8 mouse cellular contexts compared by ENCODE assay signal in genomic region chr9:105053812-105054211, GRCm38 (mm10). TPM values are rescaled to one million over a fixed set of nuclear protein-coding genes. Genes with fewer than 3 reads are reported as not detected.
DNase-seq lines count a peak whose midpoint lies in the region; ATAC-seq and TF ChIP-seq lines count a peak whose summit lies in the region.

No protein-coding gene starts in this region.

- no peak for ATAC-seq in hindbrain, embryonic 11.5 days (ENCODE audit: low FRiP score)

- no peak for TF ChIP-seq EP300 in MEL (IDR thresholded peaks at IDR 0.05; ENCODE audit: low read depth in 1 of 2, low read length in 2 of 2)

- H3K9me3 ChIP-seq in heart, embryonic 10.5 days = no peaks in the 10 kb centered on the region
- no peaks in the 10 kb centered on the region for H3K9me3 ChIP-seq in MEL (replicated peaks; ENCODE audit: insufficient read depth, low read length)
- no peaks in the 10 kb centered on the region for H3K9me3 ChIP-seq in hindbrain, embryonic 11.5 days (ENCODE audit: control insufficient read depth, low read length)
- no peaks in the 10 kb centered on the region for H3K9me3 ChIP-seq in midbrain, embryonic 10.5 days (replicated peaks)

- no peak for DNase-seq in heart, embryonic 10.5 days (ENCODE audit: low spot score)
- no peak for DNase-seq in heart, postnatal 36 days
- DNase-seq in MEL (ENCODE audit: low read depth, low spot score) = no peak
- DNase-seq in hindbrain, embryonic 11.5 days (ENCODE audit: low spot score) = no peak
- no peak for DNase-seq in midbrain, embryonic 10.5 days (ENCODE audit: low spot score)
- no peak for DNase-seq in layer of hippocampus, adult 11-12 months (ENCODE audit: low spot score)
- no peak for DNase-seq in thymus, postnatal 14 days
- DNase-seq in right cerebral cortex, adult 18-20 months = no peak

- peak overlapping the region; percentile 100 for H3K9ac ChIP-seq in MEL (ENCODE audit: control insufficient read depth, low read depth, low read length, poor library complexity, severe bottlenecking)
- peak overlapping the region; percentile 98 for H3K9ac ChIP-seq in hindbrain, embryonic 11.5 days (ENCODE audit: low read depth, low read length)

- peak overlapping the region; percentile 69 for H3K4me2 ChIP-seq in hindbrain, embryonic 11.5 days (replicated peaks; ENCODE audit: low read depth, low read length)

- peak overlapping the region; percentile 84 for H3K4me3 ChIP-seq in heart, embryonic 10.5 days
- H3K4me3 ChIP-seq in MEL (ENCODE audit: control insufficient read depth in 1 of 2, insufficient read depth in 1 of 2, low read depth in 2 of 2, low read length in 2 of 2) = peak overlapping the region; percentile 55 to 99
- peak overlapping the region; percentile 99 for H3K4me3 ChIP-seq in hindbrain, embryonic 11.5 days (ENCODE audit: low read depth, low read length)
- peak overlapping the region; percentile 98 for H3K4me3 ChIP-seq in midbrain, embryonic 10.5 days

- intact Hi-C loops in heart, postnatal 36 days (cut with DNase I) = loop anchor here (2.0 kb wide), 1 partner anchor 77 kb away; the partner anchor contains the start of gene Nudt16

- H3K27ac ChIP-seq in heart, embryonic 10.5 days = peak overlapping the region; percentile 94
- H3K27ac ChIP-seq in MEL (ENCODE audit: control insufficient read depth, low read depth, low read length) = peak overlapping the region; percentile 72; the same call in 1 of the 2 replicates
- no peak overlapping the region for H3K27ac ChIP-seq in hindbrain, embryonic 11.5 days (ENCODE audit: low read depth, low read length)
- peak overlapping the region; percentile 95 for H3K27ac ChIP-seq in midbrain, embryonic 10.5 days (replicated peaks)

- WGBS in heart, embryonic 10.5 days = 51% methylated on average over 4 of the region's 4 CpGs
- WGBS in hindbrain, embryonic 11.5 days = 51% methylated on average over 4 of the region's 4 CpGs
- WGBS in midbrain, embryonic 10.5 days = 54% methylated on average over 4 of the region's 4 CpGs

- peaks cover 16% of the 10 kb centered on the region for H3K79me2 ChIP-seq in MEL (ENCODE audit: control insufficient read depth, insufficient read depth, low read length, poor library complexity)

- peaks cover 6% of the 10 kb centered on the region; the same call in 1 of the 2 replicates for H3K4me1 ChIP-seq in heart, embryonic 10.5 days
- H3K4me1 ChIP-seq in MEL (ENCODE audit: control insufficient read depth in 1 of 2, insufficient read depth in 2 of 2, low read length in 2 of 2) = no peaks in the 10 kb centered on the region
- no peaks in the 10 kb centered on the region for H3K4me1 ChIP-seq in hindbrain, embryonic 11.5 days (replicated peaks; ENCODE audit: control insufficient read depth, insufficient read depth, low read length)
- peaks cover 15% of the 10 kb centered on the region for H3K4me1 ChIP-seq in midbrain, embryonic 10.5 days

- TF ChIP-seq POLR2A in MEL (IDR thresholded peaks at IDR 0.05; ENCODE audit: control insufficient read depth in 1 of 2, insufficient read depth in 1 of 2, low read depth in 1 of 2, low read length in 2 of 2, poor library complexity in 1 of 2) = no peak

- H3K36me3 ChIP-seq in heart, embryonic 10.5 days = peaks cover 37% of the 10 kb centered on the region
- peaks cover 5 to 11% of the 10 kb centered on the region in 2 experiments for H3K36me3 ChIP-seq in MEL (ENCODE audit: control insufficient read depth in 1 of 2, insufficient read depth in 2 of 2, low read length in 2 of 2)
- H3K36me3 ChIP-seq in hindbrain, embryonic 11.5 days (ENCODE audit: control insufficient read depth, insufficient read depth, low read length) = 0 out of 2 replicates have a peak, but pooled peaks cover 6% of the 10 kb centered on the region
- H3K36me3 ChIP-seq in midbrain, embryonic 10.5 days = peaks cover 41% of the 10 kb centered on the region

- no peak for TF ChIP-seq CTCF in MEL (IDR thresholded peaks at IDR 0.05 in 2 of 3, conservative IDR thresholded peaks at IDR 0.05 in 1 of 3; ENCODE audit: control insufficient read depth in 1 of 3, insufficient read depth in 1 of 3, low read depth in 2 of 3, low read length in 3 of 3, poor library complexity in 1 of 3, severe bottlenecking in 1 of 3)

- no peak for TF ChIP-seq RAD21 in MEL (IDR thresholded peaks at IDR 0.05; ENCODE audit: low read depth, low read length)

- H3K27me3 ChIP-seq in heart, embryonic 10.5 days (ENCODE audit: insufficient read depth, poor library complexity, severe bottlenecking) = no peaks in the 10 kb centered on the region
- H3K27me3 ChIP-seq in MEL (ENCODE audit: control insufficient read depth in 1 of 2, insufficient read depth in 2 of 2, low read length in 2 of 2) = no peaks in the 10 kb centered on the region
- no peaks in the 10 kb centered on the region for H3K27me3 ChIP-seq in hindbrain, embryonic 11.5 days (ENCODE audit: control insufficient read depth, insufficient read depth, low read length)
- no peaks in the 10 kb centered on the region for H3K27me3 ChIP-seq in midbrain, embryonic 10.5 days (ENCODE audit: low read depth, poor library complexity, severe bottlenecking)

TF ChIP-seq in MEL, 35 proteins besides CTCF, POLR2A, EP300 and RAD21:
- TF ChIP-seq TCF12 (IDR thresholded peaks at IDR 0.05; ENCODE audit: low read depth, low read length) (no peak), ELF1 (IDR thresholded peaks at IDR 0.05; ENCODE audit: low read depth, low read length) (no peak), UBTF (IDR thresholded peaks at IDR 0.05; ENCODE audit: borderline replicate concordance, insufficient read depth, low read depth, low read length) (no peak), MAFK (IDR thresholded peaks at IDR 0.05; ENCODE audit: borderline replicate concordance, low read depth, low read length) (no peak), BHLHE40 (IDR thresholded peaks at IDR 0.05; ENCODE audit: borderline replicate concordance, low read depth, low read length) (no peak), POLR2AphosphoS5 (IDR thresholded peaks at IDR 0.05; ENCODE audit: borderline replicate concordance, low read depth, low read length) (no peak), USF2 (IDR thresholded peaks at IDR 0.05; ENCODE audit: borderline replicate concordance in 1 of 2, insufficient read depth in 1 of 2, low read depth in 1 of 2, low read length in 2 of 2) (no peak), ZMIZ1 (IDR thresholded peaks at IDR 0.05; ENCODE audit: low read depth, low read length) (no peak), ZNF384 (IDR thresholded peaks at IDR 0.05; ENCODE audit: low read depth, low read length) (no peak), CHD2 (IDR thresholded peaks at IDR 0.05; ENCODE audit: low read length) (no peak), ZKSCAN1 (IDR thresholded peaks at IDR 0.05; ENCODE audit: low read depth, low read length) (no peak), ETS1 (IDR thresholded peaks at IDR 0.05; ENCODE audit: low read depth, low read length) (no peak), USF1 (IDR thresholded peaks at IDR 0.05; ENCODE audit: low read depth, low read length) (no peak), JUND (IDR thresholded peaks at IDR 0.05; ENCODE audit: low read depth, low read length) (no peak), CHD1 (IDR thresholded peaks at IDR 0.05; ENCODE audit: low read depth, low read length) (no peak), SIN3A (IDR thresholded peaks at IDR 0.05; ENCODE audit: low read length) (no peak), MEF2A (IDR thresholded peaks at IDR 0.05; ENCODE audit: extremely low read depth, insufficient replicate concordance, low read depth, low read length, poor library complexity, severe bottlenecking) (no peak), NRF1 (IDR thresholded peaks at IDR 0.05; ENCODE audit: insufficient read depth, low read depth, low read length, poor library complexity, severe bottlenecking) (no peak), MAZ (IDR thresholded peaks at IDR 0.05; ENCODE audit: low read depth, low read length) (no peak)
TF ChIP-seq in MEL: peak in this region for 0.

RNA-seq across cellular contexts. Expression of gene Mrpl3, which starts 0.8 kb away (rescaled TPM):
- polyA plus RNA-seq in heart, embryonic 10.5 days (2016; fragmentation: Nextera tagmentation; extraction: Ambion mirVana) = 118 and 120 TPM in 2 replicates
- total RNA-seq in heart, postnatal 36 days (2021) = 100 to 1,000 TPM; 176 to 187 TPM
- 187 and 209 TPM in 2 replicates for total RNA-seq in MEL (2012; rRNA removed)
- 100 to 1,000 TPM in 1 of 2 experiments, not detected in 1; 177 TPM for polyA plus RNA-seq in MEL (2012; ENCODE audit: insufficient read depth in 1 of 2, insufficient read length in 2 of 2, low read depth in 1 of 2, low replicate concordance in 2 of 2, missing spikeins in 1 of 2)
- polyA plus RNA-seq in hindbrain, embryonic 11.5 days (2014; fragmentation: Nextera tagmentation; extraction: Ambion mirVana) = 116 and 126 TPM in 2 replicates
- polyA plus RNA-seq in midbrain, embryonic 10.5 days (2016; fragmentation: Nextera tagmentation; extraction: Ambion mirVana) = 108 and 117 TPM in 2 replicates
